Mouse (Mus musculus) megakaryocyte-erythroid progenitor cell, adult 5-6 weeks (primary cell): ENCODE measurements at regions not wholly inside any gene's neighbourhood (a gene's known extent, or its start where the extent isn't known, plus 50 kb on each side); places are given as distances from the start of the nearest gene placed in this dataset.

Experiments used
- ATAC-seq: replicated peaks from 2 replicates; pipeline ENCODE4 v1.8.0; 2016; ENCODE audit warnings: mild to moderate bottlenecking, inconsistent platforms; ENCODE audit not compliant: severe bottlenecking, poor library complexity, low FRiP score, low TSS enrichment

- no peak for ATAC-seq
Measured at GRCm38 (mm10) chr7:74703533-74703932, 149.0 kb upstream of the Slco3a1 start.

- ATAC-seq, result no peak
Measured at GRCm38 (mm10) chr7:74697794-74698354, 143.3 kb upstream of the Slco3a1 start.

GRCm38 (mm10) chr7:74696286-74696685, 141.7 kb upstream of the Slco3a1 start:
- no peak for ATAC-seq

- ATAC-seq, result no peak
Measured at GRCm38 (mm10) chr7:74693049-74693448, 138.5 kb upstream of the Slco3a1 start.

- ATAC-seq, result no peak
Measured at GRCm38 (mm10) chr7:74690706-74691105, 136.1 kb upstream of the Slco3a1 start.

- no peak for ATAC-seq
Measured at GRCm38 (mm10) chr7:74688116-74688702, 133.6 kb upstream of the Slco3a1 start.

- ATAC-seq, result no peak
Measured at GRCm38 (mm10) chr7:74687303-74688115, 132.9 kb upstream of the Slco3a1 start.

GRCm38 (mm10) chr7:74683979-74684378, 129.4 kb upstream of the Slco3a1 start:
- ATAC-seq, result no peak

GRCm38 (mm10) chr7:74673626-74674295, 119.2 kb upstream of the Slco3a1 start:
- no peak for ATAC-seq

- ATAC-seq, result no peak
Measured at GRCm38 (mm10) chr7:74669110-74669509, 114.5 kb upstream of the Slco3a1 start.

GRCm38 (mm10) chr7:74667106-74667505, 112.5 kb upstream of the Slco3a1 start:
- no peak for ATAC-seq

GRCm38 (mm10) chr7:74663820-74664219, 109.2 kb upstream of the Slco3a1 start:
- ATAC-seq, result no peak

GRCm38 (mm10) chr7:74647310-74647709, 92.7 kb upstream of the Slco3a1 start:
- ATAC-seq, result no peak

GRCm38 (mm10) chr7:74640171-74640570, 85.6 kb upstream of the Slco3a1 start:
- ATAC-seq, result no peak

- no peak for ATAC-seq
Measured at GRCm38 (mm10) chr7:74632217-74632616, 77.6 kb upstream of the Slco3a1 start.

GRCm38 (mm10) chr7:74628799-74629468, 74.4 kb upstream of the Slco3a1 start:
- ATAC-seq, result no peak
